Mouse (Mus musculus): ENCODE measurements around the gene Hoxb8. TPM values are rescaled to one million over a fixed set of nuclear protein-coding genes. Genes with fewer than 3 reads are reported as not detected.

Hoxb8 gene
- polyA plus RNA-seq, 1 experiment from 2014 or later: 15.1 TPM

GRCm38 (mm10) chr11:96255996-96256445 is 25.7 kb upstream of the Hoxb8 start:
- Histone ChIP-seq H3K9ac (ENCODE audit: low read depth, low read length) (no peak overlapping the region), H3K4me3 (ENCODE audit: low read length) (no peak overlapping the region), H3K4me2 (ENCODE audit: low read length) (no peak overlapping the region), H3K9me3 (ENCODE audit: control insufficient read depth, low read length) (no peaks in the 10 kb centered on the region), H3K4me1 (ENCODE audit: control insufficient read depth, insufficient read depth, low read depth, low read length) (no peaks in the 10 kb centered on the region), H3K27me3 (replicated peaks; ENCODE audit: control insufficient read depth, insufficient read depth, low read length) (peaks cover 85% of the 10 kb centered on the region), H3K36me3 (ENCODE audit: control insufficient read depth, insufficient read depth, low read length) (no peaks in the 10 kb centered on the region), H3K27ac (ENCODE audit: low read depth, low read length) (no peak overlapping the region)
- WGBS: under 1% methylated on average over 14 of the region's 14 CpGs
- no peak for ATAC-seq

- Histone ChIP-seq H3K27me3 (replicated peaks; ENCODE audit: control insufficient read depth, insufficient read depth, low read length) (peaks cover 87% of the 10 kb centered on the region), H3K36me3 (ENCODE audit: control insufficient read depth, insufficient read depth, low read length) (no peaks in the 10 kb centered on the region), H3K4me3 (ENCODE audit: low read length) (no peak overlapping the region), H3K9ac (ENCODE audit: low read depth, low read length) (no peak overlapping the region), H3K4me1 (ENCODE audit: control insufficient read depth, insufficient read depth, low read depth, low read length) (no peaks in the 10 kb centered on the region), H3K9me3 (ENCODE audit: control insufficient read depth, low read length) (no peaks in the 10 kb centered on the region), H3K4me2 (ENCODE audit: low read length) (no peak overlapping the region), H3K27ac (ENCODE audit: low read depth, low read length) (no peak overlapping the region)
- WGBS: 20% methylated on average over 2 of the region's 2 CpGs
- no peak for ATAC-seq
These were observed 24.6 kb upstream of the Hoxb8 start for GRCm38 (mm10) chr11:96257141-96257540.

GRCm38 (mm10) chr11:96259038-96259437 is 22.7 kb upstream of the Hoxb8 start:
- Histone ChIP-seq H3K36me3 (ENCODE audit: control insufficient read depth, insufficient read depth, low read length) (no peaks in the 10 kb centered on the region), H3K27ac (ENCODE audit: low read depth, low read length) (no peak overlapping the region), H3K4me3 (ENCODE audit: low read length) (no peak overlapping the region), H3K4me2 (ENCODE audit: low read length) (no peak overlapping the region), H3K27me3 (replicated peaks; ENCODE audit: control insufficient read depth, insufficient read depth, low read length) (peaks cover 89% of the 10 kb centered on the region), H3K4me1 (ENCODE audit: control insufficient read depth, insufficient read depth, low read depth, low read length) (no peaks in the 10 kb centered on the region), H3K9ac (ENCODE audit: low read depth, low read length) (no peak overlapping the region), H3K9me3 (ENCODE audit: control insufficient read depth, low read length) (no peaks in the 10 kb centered on the region)
- WGBS: 11% methylated on average over 2 of the region's 2 CpGs
- no peak for ATAC-seq

- Histone ChIP-seq H3K36me3 (ENCODE audit: control insufficient read depth, insufficient read depth, low read length) (no peaks in the 10 kb centered on the region), H3K27me3 (replicated peaks; ENCODE audit: control insufficient read depth, insufficient read depth, low read length) (peaks cover 88% of the 10 kb centered on the region), H3K4me1 (ENCODE audit: control insufficient read depth, insufficient read depth, low read depth, low read length) (no peaks in the 10 kb centered on the region), H3K4me3 (ENCODE audit: low read length) (no peak overlapping the region), H3K9ac (ENCODE audit: low read depth, low read length) (no peak overlapping the region), H3K4me2 (ENCODE audit: low read length) (no peak overlapping the region), H3K27ac (ENCODE audit: low read depth, low read length) (no peak overlapping the region), H3K9me3 (ENCODE audit: control insufficient read depth, low read length) (no peaks in the 10 kb centered on the region)
- 0% methylated on average over 1 of the region's 1 CpGs for WGBS
- ATAC-seq: no peak
These were observed 22.2 kb upstream of the Hoxb8 start for GRCm38 (mm10) chr11:96259511-96259910.

- Histone ChIP-seq H3K27me3 (replicated peaks; ENCODE audit: control insufficient read depth, insufficient read depth, low read length) (peaks cover 89% of the 10 kb centered on the region), H3K4me3 (ENCODE audit: low read length) (no peak overlapping the region; the same call in 1 of the 2 replicates), H3K36me3 (ENCODE audit: control insufficient read depth, insufficient read depth, low read length) (no peaks in the 10 kb centered on the region), H3K27ac (ENCODE audit: low read depth, low read length) (no peak overlapping the region), H3K9ac (ENCODE audit: low read depth, low read length) (no peak overlapping the region), H3K9me3 (ENCODE audit: control insufficient read depth, low read length) (no peaks in the 10 kb centered on the region), H3K4me2 (ENCODE audit: low read length) (no peak overlapping the region), H3K4me1 (ENCODE audit: control insufficient read depth, insufficient read depth, low read depth, low read length) (no peaks in the 10 kb centered on the region)
- WGBS: under 1% methylated on average over 23 of the region's 23 CpGs
- no peak for ATAC-seq
These were observed 21.3 kb upstream of the Hoxb8 start for GRCm38 (mm10) chr11:96260310-96260970.

- Histone ChIP-seq H3K27ac (ENCODE audit: low read depth, low read length) (no peak overlapping the region), H3K9ac (ENCODE audit: low read depth, low read length) (no peak overlapping the region), H3K4me3 (ENCODE audit: low read length) (no peak overlapping the region), H3K4me2 (ENCODE audit: low read length) (no peak overlapping the region), H3K4me1 (ENCODE audit: control insufficient read depth, insufficient read depth, low read depth, low read length) (no peaks in the 10 kb centered on the region), H3K27me3 (replicated peaks; ENCODE audit: control insufficient read depth, insufficient read depth, low read length) (peaks cover 90% of the 10 kb centered on the region), H3K9me3 (ENCODE audit: control insufficient read depth, low read length) (no peaks in the 10 kb centered on the region), H3K36me3 (ENCODE audit: control insufficient read depth, insufficient read depth, low read length) (no peaks in the 10 kb centered on the region)
- 2% methylated on average over 24 of the region's 24 CpGs for WGBS
- ATAC-seq: no peak
These were observed 20.3 kb upstream of the Hoxb8 start for GRCm38 (mm10) chr11:96261323-96261890.

- H3K27me3 ChIP-seq (replicated peaks; ENCODE audit: control insufficient read depth, insufficient read depth, low read length): peaks cover 91% of the 10 kb centered on the region
- no peaks in the 10 kb centered on the region for H3K4me1 ChIP-seq (ENCODE audit: control insufficient read depth, insufficient read depth, low read depth, low read length)
- 11% methylated on average over 6 of the region's 6 CpGs for WGBS
- H3K36me3 ChIP-seq (ENCODE audit: control insufficient read depth, insufficient read depth, low read length): no peaks in the 10 kb centered on the region
- no peaks in the 10 kb centered on the region for H3K9me3 ChIP-seq (ENCODE audit: control insufficient read depth, low read length)
- no peak overlapping the region for H3K27ac ChIP-seq (ENCODE audit: low read depth, low read length)
- no peak overlapping the region for H3K9ac ChIP-seq (ENCODE audit: low read depth, low read length)
- no peak overlapping the region for H3K4me2 ChIP-seq (ENCODE audit: low read length)
- no peak overlapping the region for H3K4me3 ChIP-seq (ENCODE audit: low read length)
- ATAC-seq: no peak
These were observed 19.4 kb upstream of the Hoxb8 start for GRCm38 (mm10) chr11:96262262-96262830.

- no peaks in the 10 kb centered on the region for H3K9me3 ChIP-seq (ENCODE audit: control insufficient read depth, low read length)
- H3K36me3 ChIP-seq (ENCODE audit: control insufficient read depth, insufficient read depth, low read length): no peaks in the 10 kb centered on the region
- WGBS: 2% methylated on average over 33 of the region's 33 CpGs
- no peak overlapping the region for H3K4me3 ChIP-seq (ENCODE audit: low read length)
- peaks cover 91% of the 10 kb centered on the region for H3K27me3 ChIP-seq (replicated peaks; ENCODE audit: control insufficient read depth, insufficient read depth, low read length)
- H3K27ac ChIP-seq (ENCODE audit: low read depth, low read length): no peak overlapping the region
- H3K9ac ChIP-seq (ENCODE audit: low read depth, low read length): no peak overlapping the region
- H3K4me2 ChIP-seq (ENCODE audit: low read length): no peak overlapping the region
- no peak for ATAC-seq
- no peaks in the 10 kb centered on the region for H3K4me1 ChIP-seq (ENCODE audit: control insufficient read depth, insufficient read depth, low read depth, low read length)
These were observed 17.9 kb upstream of the Hoxb8 start for GRCm38 (mm10) chr11:96263636-96264389.

Data from hindbrain, embryonic 16.5 days (tissue).